Mouse (Mus musculus) spleen, embryonic (tissue): Measurements from ENCODE around the gene Kctd10.

Experiments
- CTCF ChIA-PET: fragments of 350-600 bp; sonication (Branson Sonifier 250); formaldehyde crosslinking; loops from one replicate; lab custom pipeline; 2022; lab: Charles Lee

The Kctd10 gene

DNA sequence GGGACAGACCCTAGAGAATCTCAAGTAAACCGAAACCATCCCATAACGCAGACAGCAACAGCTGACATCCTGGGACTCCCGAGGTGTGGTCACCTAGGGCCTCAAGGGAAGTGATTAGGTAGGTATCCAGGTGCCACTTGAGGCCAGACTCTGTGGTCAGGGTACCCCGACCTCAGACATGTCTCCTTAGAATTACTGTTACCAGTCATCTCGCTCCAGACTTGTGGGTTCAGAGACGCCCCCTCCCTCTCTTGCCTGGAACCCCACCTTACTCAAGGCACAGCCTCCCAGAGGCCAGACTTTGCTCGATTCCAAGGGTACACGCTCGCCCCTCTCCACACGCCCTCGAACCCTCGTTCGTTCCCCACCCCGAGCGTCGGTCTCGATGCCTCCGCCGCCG is 545 bp downstream of the Kctd10 start:
- CTCF ChIA-PET = interaction anchor here (0.6 to 0.8 kb wide), 5 partner anchors 50 to 1159 kb away, joined by 4 to 17 read pairs (median 7); no protein-coding TSS in a partner anchor

DNA sequence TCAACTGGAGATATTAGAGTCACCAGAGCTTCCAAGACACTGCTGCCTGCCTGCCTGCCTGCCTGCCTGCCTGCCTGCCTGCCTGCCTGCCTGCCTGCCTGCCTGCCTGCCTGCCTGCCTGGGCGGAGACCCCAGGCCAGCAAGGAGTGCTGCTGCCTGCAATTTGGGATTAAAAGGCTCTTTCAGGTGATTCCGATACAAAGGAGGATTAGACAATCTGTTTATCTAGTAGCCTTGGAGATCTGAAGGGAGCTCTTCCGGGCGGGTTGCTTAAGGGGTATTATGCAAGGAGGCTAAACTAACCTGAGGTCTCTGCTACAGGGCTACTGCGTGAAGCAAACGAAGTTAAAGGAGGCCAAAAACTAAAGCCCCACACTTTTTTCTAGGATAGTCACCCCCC is 1.4 kb downstream of the Kctd10 start:
- CTCF ChIA-PET = interaction anchor here (0.6 to 0.9 kb wide), 4 partner anchors 50 to 967 kb away, joined by 5 to 17 read pairs (median 8); no protein-coding TSS in a partner anchor

DNA sequence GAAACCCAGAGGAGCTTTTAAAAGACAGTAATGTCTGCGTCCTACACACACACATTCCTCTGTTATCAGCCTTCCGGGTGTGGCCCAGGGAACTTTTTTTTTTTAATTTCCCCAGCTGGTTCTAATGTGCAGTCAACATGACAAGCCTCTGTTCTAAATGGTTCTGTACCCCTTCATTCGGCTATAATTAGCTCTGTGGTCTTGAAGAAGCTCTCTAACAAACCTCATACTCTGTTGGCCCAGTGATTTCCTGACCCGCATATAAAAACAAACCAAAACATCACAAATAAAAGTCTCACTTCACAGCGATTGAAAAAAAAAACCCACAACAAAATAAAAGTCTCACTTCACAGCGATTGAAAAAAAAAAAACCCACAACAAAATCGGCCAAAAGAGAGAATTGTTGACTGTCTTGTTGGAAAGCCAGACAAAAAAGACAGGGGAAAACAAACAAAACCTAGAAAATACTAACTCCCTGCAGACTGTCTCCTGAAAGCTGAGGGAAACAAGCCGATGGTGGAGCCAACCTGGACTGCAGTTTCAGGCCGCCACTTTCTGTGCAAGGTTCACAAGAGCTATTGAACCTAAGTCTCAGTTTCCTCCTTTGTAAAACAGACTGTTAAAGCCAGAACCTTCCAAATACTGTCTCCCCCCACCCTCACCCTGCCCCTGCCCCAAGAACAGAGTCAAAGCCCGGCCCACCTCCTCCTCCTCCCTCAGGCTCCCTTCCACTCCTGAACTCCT is 2.0 kb downstream of the Kctd10 start:
- CTCF ChIA-PET = interaction anchor here (0.8 to 0.9 kb wide), 2 partner anchors 298 to 504 kb away, joined by 7 to 12 read pairs; no protein-coding TSS in a partner anchor

DNA sequence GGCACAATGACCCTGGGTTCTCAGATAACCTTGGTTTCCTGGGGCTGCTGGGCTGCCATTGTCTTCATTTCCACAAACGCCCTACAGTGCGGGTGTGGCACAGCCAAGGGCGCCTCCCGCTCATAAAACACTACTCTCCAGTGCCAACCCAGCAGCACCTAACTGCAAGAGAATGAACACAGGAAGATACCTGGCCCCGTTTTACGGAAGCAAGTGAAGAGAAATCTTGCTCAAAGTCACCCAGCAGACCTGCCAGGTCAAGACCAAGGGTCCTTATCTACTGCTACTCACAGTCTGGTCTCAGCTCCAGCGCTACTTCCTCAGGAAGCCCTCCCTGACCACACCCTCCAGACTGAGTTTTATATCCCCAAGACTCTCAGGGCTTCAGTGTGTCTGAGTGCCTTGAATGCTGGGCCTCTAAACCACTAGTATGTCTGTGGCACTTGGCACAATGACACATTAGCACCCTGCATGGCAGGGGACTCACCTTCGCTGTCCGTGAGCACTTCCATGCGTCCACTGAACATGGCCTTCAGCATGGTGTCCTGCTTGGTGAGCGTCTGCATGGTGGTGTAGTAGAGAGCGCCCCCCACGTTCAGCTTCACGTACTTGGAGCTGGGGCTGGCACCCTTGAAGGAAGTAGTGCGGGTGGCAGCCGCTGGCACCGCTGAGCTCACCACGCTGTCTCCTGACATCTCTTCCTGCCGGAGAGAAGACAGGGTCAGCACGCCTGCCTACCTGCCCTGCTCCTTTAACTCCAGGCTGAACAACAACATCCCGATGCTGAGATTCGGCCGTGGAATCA is 5.7 kb downstream of the Kctd10 start:
- CTCF ChIA-PET = no interaction called here

DNA sequence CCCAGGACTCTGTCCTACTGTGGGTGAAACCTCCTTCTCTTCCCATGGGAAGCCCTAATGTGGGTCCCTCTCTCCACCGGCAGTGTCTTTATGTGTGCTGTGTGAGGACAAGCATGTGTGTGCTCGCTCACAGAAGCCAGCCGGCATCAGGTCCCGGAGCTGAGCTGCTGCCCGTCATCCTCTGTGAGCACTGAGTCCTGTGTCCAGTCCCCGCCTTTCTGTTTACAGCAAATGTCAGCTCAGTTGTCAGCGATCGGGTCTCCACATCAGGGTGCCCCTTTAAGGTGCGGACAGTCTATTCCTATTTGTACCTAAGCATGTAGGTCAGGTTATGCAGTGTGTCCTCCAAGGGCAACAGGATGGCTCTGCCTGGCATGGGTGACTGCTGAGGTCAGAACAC is 6.7 kb downstream of the Kctd10 start:
- CTCF ChIA-PET = no interaction called here

DNA sequence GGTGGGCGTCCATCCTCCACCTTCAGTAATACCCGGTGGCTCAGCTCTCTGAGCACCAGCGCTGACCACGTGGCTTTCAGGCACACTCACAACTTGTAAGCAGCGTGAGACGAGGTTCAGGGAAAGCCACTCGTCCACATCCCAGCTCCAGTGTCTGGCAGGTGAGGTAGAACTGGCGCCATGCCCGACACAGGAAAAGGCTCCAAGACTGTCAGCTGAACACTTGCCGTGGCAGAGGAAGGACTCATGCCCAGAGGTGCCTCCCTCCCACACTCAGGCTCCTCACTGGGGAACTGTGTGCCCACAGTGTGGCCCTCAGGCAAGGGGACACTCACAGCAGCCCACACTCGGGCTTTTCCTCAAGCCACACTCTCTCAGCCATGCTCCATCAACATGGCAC is 7.1 kb downstream of the Kctd10 start:
- CTCF ChIA-PET = no interaction called here

DNA sequence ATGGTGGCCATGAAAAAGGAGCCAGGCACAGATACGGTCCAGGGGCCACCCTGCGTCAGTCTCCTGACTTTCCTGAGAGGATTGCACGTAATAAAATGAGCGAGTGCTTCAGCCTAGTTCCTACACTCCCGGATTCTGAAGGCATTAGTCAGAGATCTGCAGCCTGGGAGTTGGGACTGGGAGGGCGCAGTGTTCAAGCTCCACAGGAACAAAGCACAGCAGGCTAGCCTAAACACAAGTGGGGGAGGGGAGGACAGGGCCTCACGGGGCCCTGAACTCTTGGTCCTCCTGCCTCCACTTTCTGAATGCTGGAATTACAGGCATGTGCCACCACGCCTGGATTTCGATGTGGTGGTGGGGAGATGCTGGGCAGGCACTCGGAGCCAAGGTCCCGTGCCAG is 7.7 kb downstream of the Kctd10 start:
- CTCF ChIA-PET = no interaction called here

DNA sequence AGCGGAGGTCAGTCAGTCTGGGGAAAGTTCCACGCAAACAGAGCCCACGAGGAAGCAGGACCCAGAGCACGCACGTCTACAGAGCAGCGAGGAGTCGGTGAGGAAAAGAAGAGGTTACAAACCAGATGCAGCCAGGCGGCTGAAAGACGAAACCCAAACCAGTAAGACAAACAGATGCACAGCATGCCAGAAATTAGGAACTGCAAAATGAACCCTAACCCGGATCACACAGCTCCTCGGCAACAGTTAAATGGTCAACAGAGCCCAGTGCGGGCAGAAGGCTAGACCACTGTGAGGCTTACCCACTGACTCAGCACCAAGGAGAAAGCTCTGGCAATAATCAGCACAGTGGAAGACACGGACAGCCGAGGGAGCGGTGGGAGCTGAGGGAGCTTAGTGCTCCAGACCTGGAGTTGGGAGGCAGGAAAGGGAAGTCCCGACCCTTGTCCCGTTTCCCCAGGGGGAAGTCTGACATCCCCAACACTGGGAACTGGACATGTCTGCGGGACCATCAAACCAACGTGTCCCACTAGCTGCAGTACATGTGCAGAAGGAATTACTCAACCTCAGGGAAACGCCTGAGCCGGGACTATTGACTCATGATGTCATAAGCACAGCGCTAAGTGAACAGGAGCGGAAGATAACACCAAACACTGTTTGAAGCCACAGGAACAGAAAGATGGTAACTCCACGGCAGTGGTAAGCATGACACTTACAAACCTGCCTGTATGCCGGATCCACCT is 8.4 kb downstream of the Kctd10 start:
- CTCF ChIA-PET = no interaction called here

DNA sequence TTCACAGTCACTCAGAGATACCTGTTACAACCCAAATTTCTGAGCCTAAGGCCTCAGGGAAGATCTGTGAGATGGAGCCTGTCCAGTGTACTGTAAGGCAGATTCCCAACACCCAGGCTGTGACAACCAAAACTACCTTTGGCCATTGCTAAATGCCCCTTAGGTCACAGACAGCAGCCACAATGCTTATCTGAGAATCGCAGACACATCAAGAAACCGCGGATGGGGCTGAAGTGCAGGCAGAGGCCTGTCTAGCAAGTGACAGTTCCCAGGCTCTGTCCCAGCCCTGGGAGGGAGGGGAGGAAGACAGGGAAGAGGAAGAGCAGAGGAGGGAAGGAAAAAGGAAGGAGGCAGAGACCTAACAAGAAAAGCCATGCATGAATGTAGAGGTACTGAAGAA is 9.0 kb downstream of the Kctd10 start:
- CTCF ChIA-PET = no interaction called here

DNA sequence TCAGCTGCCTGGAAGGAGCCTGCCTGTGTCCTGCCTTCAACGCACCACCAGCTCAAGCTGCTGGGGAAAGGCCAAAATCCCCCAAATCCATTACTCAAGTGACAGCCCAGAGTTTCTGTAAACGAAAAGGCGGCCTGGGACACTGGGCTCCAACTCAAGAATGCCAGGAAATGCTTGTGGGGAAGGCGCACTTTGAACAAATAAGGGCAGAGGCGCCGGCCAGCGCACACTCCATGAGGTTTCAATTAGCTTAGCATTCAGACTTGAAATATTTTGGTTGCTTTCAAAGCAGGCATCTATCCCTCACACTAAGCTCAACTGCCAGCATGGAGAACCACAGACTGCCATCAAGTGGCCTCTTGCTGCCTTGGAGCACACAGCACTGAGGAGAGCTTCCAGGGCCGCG is 9.9 kb downstream of the Kctd10 start:
- CTCF ChIA-PET = no interaction called here

DNA sequence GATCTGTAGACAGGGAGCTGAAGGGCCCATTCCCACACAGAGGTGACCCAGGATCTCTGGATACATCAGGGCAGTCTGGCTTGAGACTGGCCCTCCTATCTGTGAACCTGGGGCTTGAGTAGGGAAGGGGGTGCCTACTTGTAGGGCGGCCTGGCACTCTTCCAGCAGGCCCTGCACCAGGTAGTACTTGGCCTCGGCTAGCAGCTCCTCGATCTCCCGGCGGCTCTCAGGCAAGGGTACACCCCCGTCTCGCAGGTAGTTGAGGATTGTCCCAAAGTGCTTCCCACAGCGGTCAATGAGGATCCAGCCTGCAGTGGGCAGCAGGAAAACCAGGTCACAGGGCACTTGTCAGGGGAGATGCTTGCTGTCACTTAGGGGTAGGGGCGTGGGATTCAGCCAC is 10.4 kb downstream of the Kctd10 start:
- CTCF ChIA-PET = no interaction called here

DNA sequence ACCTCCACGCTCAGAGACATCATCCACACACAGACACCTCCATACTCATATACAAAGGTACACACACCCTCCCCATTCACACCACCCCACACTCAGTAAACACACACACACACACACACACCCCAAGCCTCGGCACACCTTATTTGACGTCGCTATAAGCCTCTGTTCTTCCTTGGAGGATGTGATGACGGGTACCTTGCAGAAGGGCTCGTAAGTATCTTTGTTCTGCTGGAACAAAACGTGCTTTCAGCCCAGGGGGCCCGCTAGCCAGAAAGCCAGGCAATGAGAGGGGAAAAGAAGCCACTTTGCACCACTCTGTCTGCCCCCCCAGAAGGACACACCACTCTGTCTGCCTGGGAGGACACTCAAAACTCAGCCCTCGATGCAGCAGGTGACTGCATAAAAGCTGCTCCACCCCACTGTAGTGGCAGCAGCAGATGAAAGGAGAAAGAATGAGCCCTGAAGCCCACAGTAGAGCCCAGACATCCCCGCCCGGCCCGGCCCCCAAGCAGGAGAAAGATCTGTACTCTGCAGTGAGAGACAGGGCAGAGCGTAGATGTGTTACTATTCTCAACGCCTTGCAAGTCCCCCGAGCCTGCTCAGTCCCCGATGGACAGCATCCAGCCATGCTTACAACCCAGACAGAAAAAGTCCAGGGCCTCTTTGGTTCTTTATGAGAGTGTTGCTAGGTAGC is 11.4 kb downstream of the Kctd10 start:
- CTCF ChIA-PET = no interaction called here

DNA sequence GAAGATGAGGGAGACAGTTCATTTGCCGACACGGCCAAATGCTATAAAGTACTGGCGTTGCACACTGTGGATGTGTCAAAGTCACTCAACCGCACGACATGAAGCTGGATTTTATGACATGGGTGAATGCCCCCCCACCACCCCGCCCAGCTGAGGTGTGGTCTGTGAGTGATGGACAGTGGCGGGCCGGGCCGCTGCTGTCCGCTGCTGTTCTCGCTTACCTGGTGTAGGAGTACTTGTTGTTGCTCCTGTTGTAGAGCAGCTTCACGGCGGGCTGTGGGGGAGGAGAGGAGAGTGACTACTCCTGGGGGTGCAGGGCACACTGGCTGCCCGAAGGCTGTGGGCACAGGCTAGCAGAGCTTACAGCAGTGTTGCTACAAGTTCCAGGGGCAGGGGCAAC is 12.2 kb downstream of the Kctd10 start:
- CTCF ChIA-PET = no interaction called here

DNA sequence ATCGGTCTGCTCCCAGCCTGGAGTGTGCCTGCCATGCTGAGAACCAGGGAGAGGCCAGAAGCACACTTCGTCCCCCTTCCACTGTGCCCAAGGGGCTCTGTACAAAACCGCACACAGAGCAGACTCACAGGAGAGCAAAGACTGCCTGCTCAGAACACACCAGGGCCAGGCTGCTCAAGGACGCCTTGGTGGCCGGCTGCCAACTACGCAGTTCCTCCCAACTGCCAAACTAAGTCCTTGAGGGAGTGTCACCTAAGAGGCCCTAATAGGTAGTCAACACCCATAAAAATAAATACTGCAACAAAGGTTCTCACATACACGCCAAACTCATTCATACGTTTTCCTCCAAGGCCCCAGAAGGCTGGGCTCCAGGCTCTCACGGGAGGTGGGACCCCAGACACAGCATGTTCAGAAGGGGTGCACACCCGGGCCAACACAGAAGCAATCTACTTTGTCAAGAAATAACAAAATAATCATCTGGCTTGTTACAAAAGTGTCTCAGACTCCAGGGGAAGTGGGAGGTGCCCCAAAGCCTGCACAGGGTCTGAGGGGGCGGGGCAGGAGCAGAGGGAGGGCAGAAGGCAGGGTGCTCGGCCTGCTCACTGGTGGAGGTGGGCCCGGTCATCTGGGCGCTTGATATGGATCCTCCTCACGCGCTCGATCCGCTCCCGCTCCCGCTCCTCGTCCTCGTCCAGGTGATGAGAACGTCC is 15.1 kb downstream of the Kctd10 start:
- CTCF ChIA-PET = no interaction called here

DNA sequence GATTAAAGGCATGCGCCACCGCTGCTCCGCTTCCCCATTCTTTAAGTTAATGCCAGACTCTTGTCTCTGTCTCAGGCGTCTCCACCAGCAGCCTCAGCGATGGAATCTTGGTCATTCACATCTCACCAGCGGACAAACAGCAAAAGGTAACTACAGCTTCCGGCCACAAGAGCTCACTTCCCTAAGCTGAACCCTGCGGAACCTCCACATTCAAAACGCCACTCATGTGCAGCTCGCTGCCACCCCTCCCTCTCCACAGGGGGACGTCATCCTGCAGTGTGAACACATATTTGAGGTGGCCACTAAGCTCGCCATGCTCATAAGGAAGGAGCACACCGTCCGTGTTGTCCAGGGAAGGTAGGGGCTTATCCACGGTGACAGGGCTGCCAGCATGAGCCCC is 19.3 kb downstream of the Kctd10 start:
- CTCF ChIA-PET = no interaction called here

DNA sequence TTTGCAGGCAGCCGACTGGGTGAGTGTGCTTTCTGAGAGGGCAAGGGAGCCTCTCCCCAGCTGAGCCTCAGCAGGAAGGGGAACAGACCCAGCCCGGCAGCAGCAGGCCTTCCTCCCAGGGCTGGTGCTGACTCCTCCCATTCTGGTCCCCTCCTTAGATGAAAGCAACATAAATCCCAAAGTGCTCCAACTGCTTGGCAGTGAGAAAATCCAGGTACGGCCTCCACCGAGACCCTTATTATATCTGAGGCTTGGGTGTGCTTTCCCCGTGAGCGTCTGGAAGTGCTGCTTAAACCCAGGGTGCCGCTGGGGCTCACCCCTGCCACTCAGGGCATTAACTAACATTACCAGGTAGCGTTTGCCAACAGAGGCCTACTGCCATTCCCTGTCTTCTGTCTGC is 20.7 kb downstream of the Kctd10 start:
- CTCF ChIA-PET = interaction anchor here (0.5 kb wide), 1 partner anchor 38 kb away, joined by 3 read pairs; no protein-coding TSS in a partner anchor

DNA sequence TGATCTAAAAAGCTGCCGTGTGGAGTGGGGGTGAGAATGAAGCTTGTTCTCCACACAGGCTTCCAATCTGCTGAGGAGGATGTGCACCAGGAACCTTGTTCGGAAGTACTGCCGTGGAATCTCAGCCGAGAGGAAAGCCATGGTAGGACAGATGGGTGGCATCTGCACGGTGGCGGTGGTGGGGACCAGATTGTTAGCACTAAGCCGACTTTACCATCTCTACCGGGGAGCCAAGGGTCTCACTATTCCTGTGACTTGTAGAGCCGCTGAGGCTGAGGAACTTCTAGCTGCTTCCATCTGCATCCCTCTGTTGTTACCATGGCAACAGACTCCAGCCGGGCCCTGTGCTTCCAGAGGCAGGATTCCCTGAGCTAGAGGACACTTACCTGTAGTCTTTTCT is 21.5 kb downstream of the Kctd10 start:
- CTCF ChIA-PET = no interaction called here

DNA sequence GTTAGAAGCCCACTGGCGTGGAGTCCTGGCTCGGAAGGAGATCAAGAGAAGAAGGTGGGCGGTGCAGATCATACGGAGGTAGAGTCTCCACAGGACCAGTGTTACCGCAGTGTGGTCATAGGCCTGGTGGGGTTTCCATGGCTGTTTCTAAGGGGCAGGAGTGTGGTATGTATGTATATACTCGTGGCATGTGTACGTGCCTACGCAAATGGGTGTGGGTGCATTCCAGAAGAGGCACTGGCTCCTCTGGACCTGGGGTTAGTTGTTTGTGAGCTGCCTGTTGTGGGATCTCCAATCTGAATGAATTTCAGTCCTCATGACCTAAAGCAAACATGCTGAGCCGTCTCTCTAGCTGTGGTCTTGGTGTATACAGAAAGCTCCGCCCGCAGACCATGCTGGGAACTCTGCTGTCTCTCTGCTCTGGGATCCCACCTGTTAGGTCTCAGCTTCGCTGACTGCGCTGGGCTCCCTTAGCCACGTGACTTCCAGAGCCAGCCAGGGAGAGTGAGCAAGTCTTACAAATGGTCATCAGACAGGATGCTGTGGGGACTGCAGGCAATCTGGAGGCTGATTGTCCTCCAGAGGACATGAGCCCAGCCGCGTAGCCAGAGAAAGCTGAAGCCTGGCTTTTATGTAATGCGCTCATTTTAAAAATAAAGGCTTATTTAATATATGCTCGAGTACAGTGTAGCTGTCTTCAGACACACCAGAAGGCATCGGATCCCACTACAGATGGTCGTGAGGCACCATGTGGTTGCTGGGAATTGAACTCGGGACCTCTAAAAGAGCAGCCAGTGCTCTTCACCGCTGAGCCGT is 23.2 kb downstream of the Kctd10 start:
- CTCF ChIA-PET = no interaction called here

DNA sequence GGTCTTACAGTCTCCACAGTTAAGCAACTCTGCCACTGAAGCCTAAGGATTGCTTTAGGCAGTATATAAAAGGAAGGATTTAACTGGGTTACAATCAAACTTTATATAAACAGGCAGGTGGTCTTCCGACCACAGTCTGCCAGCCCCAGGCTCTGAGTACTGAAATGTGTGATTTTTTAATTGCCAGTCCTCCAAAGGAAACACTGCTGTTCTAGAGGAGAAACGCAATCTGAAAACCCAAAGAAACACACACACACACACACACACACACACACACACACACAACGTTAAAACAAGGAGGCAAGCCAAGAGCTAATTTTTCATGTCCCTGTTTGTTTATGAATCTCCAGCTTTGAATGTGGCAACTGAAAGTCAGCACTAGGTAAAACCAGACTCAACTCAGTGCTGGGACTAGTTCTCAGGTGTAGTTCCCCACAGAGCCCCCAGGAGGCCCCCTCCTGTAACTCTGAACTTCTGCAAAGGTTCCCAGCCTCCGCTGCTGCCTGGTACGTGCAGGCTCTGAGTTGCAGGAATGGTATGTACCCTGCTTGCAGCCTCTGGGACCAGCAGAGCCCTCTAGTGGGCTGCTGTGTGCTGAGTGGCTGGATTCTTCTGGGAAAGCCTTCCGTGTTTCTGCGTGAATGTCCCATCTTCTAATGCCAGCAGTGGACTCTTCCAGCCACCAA is 23.9 kb downstream of the Kctd10 start:
- CTCF ChIA-PET = no interaction called here
